Mouse (Mus musculus): ENCODE results near the gene Aff4. TPM values are rescaled to one million over a fixed set of nuclear protein-coding genes. Genes with fewer than 3 reads are reported as not detected.
"Not testable (repeated sequence)": the region's sequence is repeated elsewhere in the genome, so short reads cannot be mapped to it uniquely, and the experiment has no call there.

Aff4 gene
- polyA plus RNA-seq (2012; rRNA removed), result 26.9 and 33.6 TPM in 2 replicates

- peak; percentile 88 for DNase-seq (ENCODE audit: low spot score)
Measured at GRCm38 (mm10) chr11:53350291-53351223, at the start of gene Aff4. Aff4 (plus strand) TSS chr11:53350833.

DNA sequence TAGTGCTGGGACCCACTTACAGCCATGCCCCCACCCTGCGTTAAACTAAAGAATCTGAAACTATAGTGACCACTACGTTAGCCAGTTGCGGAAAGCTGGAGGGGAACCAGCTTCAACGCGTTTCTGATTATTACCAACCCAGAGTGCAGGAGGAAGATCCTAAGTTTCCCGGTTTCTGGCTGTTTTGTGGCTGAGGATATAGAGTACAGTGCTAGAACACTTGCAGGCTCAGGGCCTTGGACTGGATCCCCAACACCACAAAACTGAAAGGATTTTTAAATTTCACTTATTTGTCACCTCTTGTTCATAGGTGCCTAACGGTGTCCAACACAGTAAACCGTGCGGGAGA lies 49.5 kb upstream of the Aff4 start:
- DNase-seq (ENCODE audit: low spot score), result no peak

DNA sequence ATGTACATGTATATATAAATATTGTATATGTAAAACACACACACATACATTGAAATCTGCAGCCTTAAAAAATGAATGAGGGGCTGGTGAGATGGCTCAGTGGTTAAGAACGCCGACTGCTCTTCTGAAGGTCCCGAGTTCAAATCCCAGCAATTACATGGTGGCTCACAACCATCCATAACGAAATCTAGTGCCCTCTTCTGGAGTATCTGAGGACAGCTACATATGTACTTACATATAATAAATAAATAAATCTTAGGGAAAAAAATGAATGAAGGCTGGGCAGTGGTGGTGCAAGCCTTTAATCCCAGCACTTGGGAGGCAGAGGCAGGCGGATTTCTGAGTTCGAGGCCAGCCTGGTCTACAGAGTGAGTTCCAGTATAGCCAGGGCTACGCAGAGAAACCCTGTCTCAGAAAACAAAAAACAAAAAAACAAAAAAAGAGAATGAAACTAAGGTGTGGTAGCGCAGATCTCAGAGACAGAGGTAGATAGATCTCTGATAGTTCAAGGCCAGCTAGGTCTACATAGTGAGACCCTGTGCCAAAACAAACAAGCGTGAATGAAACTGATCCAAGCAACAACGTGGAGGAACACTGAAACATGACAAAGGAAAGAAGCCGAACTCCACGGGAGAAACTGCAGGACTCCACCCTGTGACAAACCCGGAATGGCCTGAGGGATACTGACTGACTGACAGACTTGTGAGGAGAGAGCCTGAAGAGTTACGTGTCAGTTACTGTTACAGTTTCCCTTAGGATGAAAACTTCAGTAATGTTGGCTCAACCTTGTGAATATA lies 46.4 kb upstream of the Aff4 start:
- no peak for DNase-seq (ENCODE audit: low spot score)

GRCm38 (mm10) chr11:53306965-53307364 lies 43.7 kb upstream of the Aff4 start:
- no peak for DNase-seq (ENCODE audit: low spot score)

GRCm38 (mm10) chr11:53307558-53308065 lies 43.0 kb upstream of the Aff4 start:
- DNase-seq (ENCODE audit: low spot score), result no peak

- no peak for DNase-seq (ENCODE audit: low spot score)
Measured at GRCm38 (mm10) chr11:53308251-53308864, 42.3 kb upstream of the Aff4 start.

DNA sequence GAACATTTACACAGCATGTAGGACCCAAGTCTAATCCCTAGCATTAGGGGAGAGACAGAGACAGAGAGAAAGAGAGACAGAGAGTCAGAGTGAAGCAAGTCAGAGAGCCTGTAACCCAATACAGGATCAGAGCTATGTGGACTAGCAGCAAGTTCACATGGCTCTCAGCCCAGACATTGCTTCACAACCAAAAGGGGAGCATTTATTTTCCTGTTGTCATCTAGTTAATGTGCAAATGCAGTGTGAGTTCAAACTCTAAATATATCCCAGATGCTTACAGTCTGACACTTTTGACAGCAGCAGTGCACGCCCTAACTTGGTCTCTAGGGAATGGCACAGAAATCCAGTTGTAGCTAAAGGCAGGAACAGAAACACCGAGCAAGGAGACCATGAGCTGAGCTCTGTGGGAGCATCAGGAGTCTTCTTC lies 41.7 kb upstream of the Aff4 start:
- no peak for DNase-seq (ENCODE audit: low spot score)

GRCm38 (mm10) chr11:53311385-53311784 lies 39.2 kb upstream of the Aff4 start:
- no peak for DNase-seq (ENCODE audit: low spot score)

- DNase-seq (ENCODE audit: low spot score), result not testable (repeated sequence)
Measured at GRCm38 (mm10) chr11:53312823-53313222, 37.8 kb upstream of the Aff4 start.

- no peak for DNase-seq (ENCODE audit: low spot score)
Measured at GRCm38 (mm10) chr11:53314770-53315173, 35.9 kb upstream of the Aff4 start.

DNA sequence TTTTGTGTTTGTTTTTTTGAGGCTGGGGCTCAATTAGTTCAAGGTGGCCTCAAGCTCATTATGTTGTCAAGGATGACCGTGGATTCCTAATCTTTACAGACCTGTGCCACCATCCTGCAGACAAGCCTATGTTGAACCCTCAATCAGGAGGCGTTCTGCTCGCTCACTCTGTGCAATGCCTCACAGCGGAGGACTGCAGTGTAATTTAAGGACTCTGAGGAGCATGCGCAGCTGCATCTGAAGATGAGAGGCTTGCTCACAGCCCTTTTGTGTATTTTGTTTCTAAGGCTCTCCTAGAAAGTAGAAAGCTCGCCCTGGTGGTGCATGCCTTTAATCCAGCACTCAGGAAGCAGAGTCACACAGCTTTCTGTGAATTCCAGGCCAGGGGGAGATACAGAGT lies 33.6 kb upstream of the Aff4 start:
- DNase-seq (ENCODE audit: low spot score), result no peak

GRCm38 (mm10) chr11:53318041-53318440 lies 32.6 kb upstream of the Aff4 start:
- DNase-seq (ENCODE audit: low spot score), result no peak

GRCm38 (mm10) chr11:53318568-53318967 lies 32.1 kb upstream of the Aff4 start:
- not testable (repeated sequence) for DNase-seq (ENCODE audit: low spot score)

DNA sequence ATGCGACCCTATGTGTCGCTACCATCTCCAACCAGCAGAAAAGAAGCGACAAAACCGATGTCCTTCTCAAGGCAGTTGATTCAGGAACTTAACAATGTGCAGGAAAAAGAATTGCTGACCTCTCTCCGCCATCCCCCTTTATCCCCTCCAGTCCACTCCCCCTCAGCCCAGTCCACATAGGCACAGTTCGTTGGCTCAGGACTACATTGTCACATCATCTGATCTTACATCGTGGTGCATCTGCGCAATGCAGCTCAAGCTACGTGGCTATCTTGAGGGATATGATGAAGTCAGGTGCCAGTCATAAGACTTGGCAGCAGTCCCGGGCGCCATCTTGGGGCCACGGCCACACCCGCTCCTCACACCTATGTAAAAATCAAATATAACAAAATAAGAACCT lies 30.8 kb upstream of the Aff4 start:
- not testable (repeated sequence) for DNase-seq (ENCODE audit: low spot score)

DNA sequence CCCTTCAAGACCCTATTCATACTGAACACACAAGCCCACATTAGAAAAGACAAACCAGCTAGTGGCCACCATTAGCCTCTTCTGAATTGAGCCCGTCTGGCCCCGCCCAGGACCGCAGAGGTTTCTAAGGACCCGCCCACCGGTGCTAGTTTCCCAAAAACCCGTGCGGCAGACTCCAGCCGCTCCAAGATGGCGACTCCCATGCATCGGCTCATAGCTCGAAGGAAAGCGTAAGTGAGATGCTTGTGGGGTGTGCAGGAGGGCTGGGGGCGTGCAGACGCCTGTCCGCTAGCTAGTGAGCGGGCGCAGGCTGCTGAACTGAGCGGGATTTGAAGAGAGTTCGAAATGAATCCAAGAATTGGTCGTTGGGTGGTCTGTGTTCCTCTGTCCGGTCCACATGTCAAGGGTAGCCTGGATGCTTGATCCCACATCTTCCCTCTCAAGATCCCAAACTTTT lies 26.1 kb upstream of the Aff4 start, which contains the start of gene Zcchc10:
Zcchc10 (plus strand) TSS at position 168 of the 457 bp plus-strand sequence.
- peak; percentile 56 for DNase-seq (ENCODE audit: low spot score)

GRCm38 (mm10) chr11:53330325-53330724 lies 20.3 kb upstream of the Aff4 start:
- no peak for DNase-seq (ENCODE audit: low spot score)

DNA sequence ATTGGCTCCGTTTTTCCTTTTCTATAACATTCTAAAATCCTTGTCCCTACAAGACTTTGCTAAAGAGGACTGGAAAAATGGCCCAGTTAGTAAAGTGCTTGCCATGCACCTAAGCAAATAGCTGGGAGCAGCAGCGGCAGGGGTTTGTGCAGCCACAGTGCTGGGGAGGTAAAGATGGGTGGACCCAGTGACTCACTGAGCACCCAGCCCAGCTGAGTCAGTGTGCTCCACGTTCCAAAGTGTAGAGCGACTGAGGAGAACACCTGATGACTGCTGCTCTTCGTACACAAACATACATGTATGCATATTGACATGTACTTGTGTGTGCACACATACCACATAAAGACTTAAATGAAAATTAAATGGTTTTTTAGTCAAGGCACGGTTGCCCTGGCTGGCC lies 19.5 kb upstream of the Aff4 start:
- no peak for DNase-seq (ENCODE audit: low spot score)

DNA sequence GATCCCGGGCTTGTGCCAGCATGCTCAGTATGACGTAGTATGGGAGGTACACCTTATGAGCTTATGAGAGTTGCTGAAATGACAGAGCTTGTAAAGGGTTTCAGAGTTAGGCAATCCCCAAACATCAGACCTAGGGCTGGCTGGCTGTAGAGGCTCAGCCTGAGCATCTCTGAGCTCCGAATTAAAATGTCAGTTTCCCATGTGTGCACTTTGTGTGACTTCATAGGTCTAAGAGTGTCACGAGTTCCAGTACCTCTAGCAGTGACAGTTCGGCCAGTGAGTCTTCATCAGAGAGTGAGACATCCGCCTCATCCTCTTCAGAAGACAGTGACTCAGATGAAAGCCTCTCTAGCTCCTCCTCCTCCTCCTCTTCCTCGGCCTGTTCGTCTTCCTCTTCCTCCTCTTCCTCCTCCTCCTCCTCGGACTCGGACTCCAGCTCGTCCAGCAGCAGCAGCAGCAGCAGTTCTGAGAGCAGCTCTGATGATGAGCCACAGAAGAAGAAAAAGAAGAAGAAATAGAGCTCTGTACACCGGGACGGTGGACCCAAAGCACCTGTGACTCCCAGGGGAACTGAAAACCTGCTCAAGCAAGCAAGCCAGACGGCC lies 18.5 kb upstream of the Aff4 start:
- DNase-seq (ENCODE audit: low spot score), result no peak

GRCm38 (mm10) chr11:53335505-53336181 lies 15.0 kb upstream of the Aff4 start:
- DNase-seq (ENCODE audit: low spot score), result no peak

DNA sequence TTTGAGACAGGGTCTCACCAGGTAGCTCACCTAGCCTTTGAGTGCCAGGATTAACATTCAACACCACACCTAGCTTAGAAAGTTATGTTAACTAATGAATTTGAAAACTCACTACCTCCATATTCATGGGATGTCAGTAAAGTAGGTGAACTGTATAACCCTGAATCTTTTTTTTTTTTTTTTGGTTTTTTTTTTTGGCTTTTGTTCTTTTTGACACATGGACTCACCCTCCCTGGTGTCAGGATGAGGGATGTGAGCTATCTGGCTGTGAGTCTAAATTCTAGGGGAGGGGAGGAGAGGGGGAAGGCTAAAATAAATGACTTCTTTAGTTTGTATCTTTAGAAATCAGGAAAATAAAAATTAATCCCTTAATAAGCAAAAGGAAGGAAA lies 14.5 kb upstream of the Aff4 start:
- no peak for DNase-seq (ENCODE audit: low spot score)

GRCm38 (mm10) chr11:53336924-53337323 lies 13.7 kb upstream of the Aff4 start:
- DNase-seq (ENCODE audit: low spot score), result no peak
